Mouse (Mus musculus): ENCODE results near the gene A730046J19Rik. TPM values are rescaled to one million over a fixed set of nuclear protein-coding genes. Genes with fewer than 3 reads are reported as not detected.

A730046J19Rik gene
- total RNA-seq (2023): under 1 TPM in 1 of 2 experiments, not detected in 1; 0.15 TPM

DNA sequence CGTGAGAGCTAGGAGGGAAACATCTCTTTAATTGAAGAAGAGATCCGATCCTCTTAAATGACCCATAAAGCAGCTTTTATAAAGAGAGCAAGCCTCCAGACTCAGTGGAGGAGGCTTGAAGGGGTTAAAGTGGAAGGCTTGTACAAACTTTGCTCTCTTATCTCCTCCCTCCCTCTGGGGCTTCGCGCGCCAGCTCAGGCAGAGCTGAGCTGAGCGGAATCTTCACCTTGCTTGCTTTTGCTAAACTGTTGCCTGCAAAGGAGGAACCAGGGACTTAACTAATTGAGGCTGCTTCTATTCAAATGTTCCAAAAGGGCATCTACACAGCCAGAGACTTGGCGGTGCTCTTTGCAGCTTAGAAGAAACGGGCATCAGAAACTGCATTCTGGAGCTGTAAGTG, at the start of gene A730046J19Rik:
Gene A730046J19Rik, plus strand, starts transcription at position 173 of the 400 bp plus-strand sequence.

Other genes with a start within 250 kb of the A730046J19Rik start
- not detected for gene Dcx, start 220.4 kb upstream of the A730046J19Rik start, total RNA-seq (2023)
- gene Alg13, start 164.1 kb downstream of the A730046J19Rik start, total RNA-seq (2023): 10 to 100 TPM; 16.2 to 20.3 TPM

All from monocyte, adult 59 days (primary cell).